Mouse (Mus musculus) heart, embryonic 16.5 days (tissue): ENCODE results near the gene Lbx2. TPM values are rescaled to one million over a fixed set of nuclear protein-coding genes. Genes with fewer than 3 reads are reported as not detected.

ENCODE experiments used
- ATAC-seq: fragments of 200-750 bp; cut with Nextera tagmentation; replicated peaks from 2 replicates; pipeline ENCODE4 v1.8.0; 2017; ENCODE audit warnings: moderate number of reproducible peaks; ENCODE audit not compliant: insufficient read depth, low FRiP score; ENCODE audit errors: extremely low read depth
- H3K27ac ChIP-seq: fragments of 300-500 bp; sonication (generic); 2 replicates; pipeline ENCODE4 v1.5.1; 2014; ENCODE audit warnings: mild to moderate bottlenecking, low read length, control low read depth, moderate library complexity
- H3K27me3 ChIP-seq: fragments of 300-500 bp; sonication (generic); 2 replicates; pipeline ENCODE4 v1.6.1; 2014; ENCODE audit warnings: low read length, mixed read lengths; ENCODE audit not compliant: control insufficient read depth, insufficient read depth
- H3K36me3 ChIP-seq: fragments of 300-500 bp; sonication (generic); 2 replicates; pipeline ENCODE4 v1.6.1; 2014; ENCODE audit not compliant: control insufficient read depth, insufficient read depth
- H3K4me1 ChIP-seq: fragments of 300-500 bp; sonication (generic); 2 replicates; pipeline ENCODE4 v1.6.1; 2014; ENCODE audit warnings: low read length, mixed read lengths; ENCODE audit not compliant: control insufficient read depth, insufficient read depth
- H3K4me2 ChIP-seq: fragments of 300-500 bp; sonication (generic); 2 replicates; pipeline ENCODE4 v1.6.1; 2014; ENCODE audit warnings: low read depth, mild to moderate bottlenecking, control low read depth, low read length
- H3K4me3 ChIP-seq: fragments of 300-500 bp; sonication (generic); 2 replicates; pipeline ENCODE4 v1.5.1; 2014; ENCODE audit warnings: mild to moderate bottlenecking, control low read depth, low read length
- H3K9ac ChIP-seq: fragments of 300-500 bp; sonication (generic); 2 replicates; pipeline ENCODE4 v1.6.1; 2014; ENCODE audit warnings: low read length, control low read depth
- H3K9me3 ChIP-seq: fragments of 300-500 bp; sonication (generic); replicated peaks from 2 replicates; pipeline ENCODE4 v1.6.1; 2016; ENCODE audit warnings: low read length; ENCODE audit not compliant: control insufficient read depth
- WGBS: fragments of 180-500 bp; shearing (Covaris S2); extraction: QIAGEN DNeasy Blood & Tissue Kit; methylation state at CpG from one replicate; pipeline ENCODE4 v1.1.7; 2014; 5-methylcytosine and 5-hydroxymethylcytosine counted together
- polyA plus RNA-seq: library from polyadenylated mRNA; unstranded; fragments of >200 nt; fragmentation: Nextera tagmentation; extraction: Ambion mirVana; gene quantifications from 2 replicates; pipeline ENCODE4 v1.2.1, GENCODE M21; 2015

The Lbx2 gene
- polyA plus RNA-seq, 1 experiment from 2014 or later: 0.35 TPM

GRCm38 (mm10) chr6:83068706-83069487 is 17.3 kb upstream of the Lbx2 start:
- no peak for ATAC-seq
- 1% methylated on average over 77 of the region's 81 CpGs for WGBS
- H3K9me3 ChIP-seq: no peaks in the 10 kb centered on the region

GRCm38 (mm10) chr6:83069488-83070246 is 16.5 kb upstream of the Lbx2 start:
- Histone ChIP-seq H3K27ac (no peak overlapping the region), H3K9ac (no peak overlapping the region), H3K36me3 (no peaks in the 10 kb centered on the region), H3K9me3 (no peaks in the 10 kb centered on the region), H3K27me3 (peaks cover 95% of the 10 kb centered on the region), H3K4me2 (peak overlapping the region; percentile 19; the same call in 1 of the 2 replicates), H3K4me1 (peaks cover 12% of the 10 kb centered on the region; the same call in 1 of the 2 replicates), H3K4me3 (peak overlapping the region; percentile 34)
- 1% methylated on average over 68 of the region's 69 CpGs for WGBS
- ATAC-seq: no peak; the same call in 1 of the 2 replicates

More at GRCm38 (mm10) chr6:83068706-83069487, 17.3 kb upstream of the Lbx2 start:
- Histone ChIP-seq H3K4me1 (peaks cover 12% of the 10 kb centered on the region; the same call in 1 of the 2 replicates), H3K4me2 (peak overlapping the region; percentile 56), H3K27ac (no peak overlapping the region), H3K27me3 (peaks cover 95% of the 10 kb centered on the region), H3K36me3 (no peaks in the 10 kb centered on the region), H3K4me3 (peak overlapping the region; percentile 29), H3K9ac (no peak overlapping the region)

DNA sequence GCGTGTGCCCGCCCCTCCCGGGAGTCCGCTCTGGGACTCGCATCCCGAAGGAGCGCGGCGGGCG is 16.1 kb upstream of the Lbx2 start, which contains the start of gene Tlx2:
Tlx2 (minus strand) TSS at position 47 of the 64 bp plus-strand sequence.
- no peaks in the 10 kb centered on the region for H3K9me3 ChIP-seq
- no peak within 1 kb of the TSS for H3K27ac ChIP-seq
- no peaks in the 10 kb centered on the region for H3K36me3 ChIP-seq
- peaks cover 12% of the 10 kb centered on the region; the same call in 1 of the 2 replicates for H3K4me1 ChIP-seq
- peak within 1 kb of the TSS; percentile 56; the same call in 1 of the 2 replicates for H3K4me2 ChIP-seq
- no peak for ATAC-seq
- 2% methylated on average over 10 of the region's 10 CpGs for WGBS
- peaks cover 95% of the 10 kb centered on the region for H3K27me3 ChIP-seq
- no peak within 1 kb of the TSS for H3K9ac ChIP-seq
- H3K4me3 ChIP-seq: peak within 1 kb of the TSS; percentile 34

DNA sequence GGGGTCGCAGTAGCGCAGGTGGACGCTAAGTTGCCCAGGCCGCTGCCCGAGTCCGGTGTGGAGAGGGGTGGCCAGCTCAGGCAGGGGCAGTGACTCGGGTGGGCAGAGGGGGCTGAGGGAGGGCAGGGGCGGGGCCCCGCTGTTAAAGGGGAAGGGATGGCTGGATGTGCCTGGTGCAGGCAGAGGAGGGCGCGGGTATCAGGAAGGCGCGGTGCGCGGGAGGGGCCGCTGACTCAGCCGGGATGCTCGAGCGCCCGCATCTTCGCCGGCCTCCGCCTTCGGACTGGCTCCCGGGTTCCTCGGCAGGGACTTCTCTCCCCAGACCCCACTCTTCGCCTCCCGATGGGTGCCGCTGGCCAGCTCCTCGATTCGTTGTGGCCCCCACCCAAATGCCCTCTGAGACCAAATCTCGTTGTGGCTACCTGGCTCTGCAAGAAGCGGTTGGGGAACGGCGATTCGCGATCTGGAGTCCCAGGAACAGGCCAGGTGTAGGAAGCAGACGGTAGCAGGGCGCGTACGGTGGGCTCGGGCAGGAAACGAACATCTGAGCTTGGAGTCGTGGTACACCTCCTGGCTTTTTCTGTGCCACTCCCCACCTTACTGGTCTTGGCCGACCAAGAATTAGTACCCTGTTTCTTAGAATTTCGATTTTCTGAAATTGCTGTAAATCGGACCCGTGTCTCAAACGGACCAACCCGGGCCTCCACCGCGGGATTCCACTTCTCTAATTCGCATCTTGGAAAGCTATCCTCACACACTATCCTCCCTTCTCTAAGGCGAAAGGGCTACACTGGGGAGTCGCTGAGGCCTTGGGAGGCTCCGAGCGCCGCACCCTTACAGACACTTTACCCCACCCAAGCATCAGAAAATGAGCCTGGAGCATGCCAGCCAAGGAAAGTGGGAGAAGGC is 15.6 kb upstream of the Lbx2 start:
- Histone ChIP-seq H3K27me3 (peaks cover 94% of the 10 kb centered on the region), H3K27ac (no peak overlapping the region), H3K9ac (no peak overlapping the region), H3K9me3 (no peaks in the 10 kb centered on the region), H3K4me3 (peak overlapping the region; percentile 34), H3K4me1 (peaks cover 12% of the 10 kb centered on the region; the same call in 1 of the 2 replicates), H3K4me2 (peak overlapping the region; percentile 19; the same call in 1 of the 2 replicates), H3K36me3 (no peaks in the 10 kb centered on the region)
- no peak for ATAC-seq
- WGBS: under 1% methylated on average over 57 of the region's 58 CpGs

DNA sequence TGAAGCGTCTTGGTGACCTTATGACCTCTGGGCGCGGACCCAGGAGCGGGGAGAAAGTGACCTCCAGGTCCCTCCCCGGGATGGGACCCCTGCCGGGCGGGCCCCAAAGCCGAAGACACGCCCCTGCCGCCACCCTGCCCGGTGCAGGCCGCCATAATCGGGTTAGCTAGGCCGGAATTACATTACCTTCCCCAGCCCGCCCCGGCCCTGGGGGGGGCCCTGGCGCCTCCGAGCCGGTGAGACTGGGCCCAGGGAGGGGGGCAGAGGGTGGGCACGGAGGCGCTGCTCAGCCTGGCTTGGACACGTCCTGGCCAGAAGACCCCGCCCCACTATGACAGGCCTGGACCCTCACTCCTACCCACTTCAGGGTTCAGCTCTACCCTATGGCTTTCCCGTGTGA is 14.9 kb upstream of the Lbx2 start:
- H3K27me3 ChIP-seq: peaks cover 93% of the 10 kb centered on the region

DNA sequence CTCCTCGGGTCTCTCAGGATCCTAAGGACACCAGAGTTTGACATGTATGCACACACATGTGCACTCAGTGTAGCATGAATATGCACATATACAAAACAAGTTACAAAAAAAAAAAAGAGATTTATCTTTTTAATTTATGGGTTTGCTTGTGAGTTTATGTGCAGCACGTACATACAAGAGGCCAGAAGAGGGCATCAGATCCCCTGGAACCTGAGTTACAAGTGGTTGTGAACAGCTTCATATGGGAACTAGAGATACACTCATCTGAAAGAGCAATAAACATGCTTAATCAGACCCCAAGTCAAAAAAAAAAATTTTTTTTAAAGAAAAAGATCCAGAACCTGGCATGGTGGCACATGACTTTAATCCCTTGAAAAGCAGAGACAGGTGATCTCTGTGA is 11.2 kb upstream of the Lbx2 start:
- Histone ChIP-seq H3K36me3 (no peaks in the 10 kb centered on the region), H3K27ac (no peak overlapping the region), H3K27me3 (peaks cover 66% of the 10 kb centered on the region), H3K9me3 (no peaks in the 10 kb centered on the region), H3K4me1 (peaks cover 15% of the 10 kb centered on the region), H3K9ac (no peak overlapping the region), H3K4me3 (no peak overlapping the region), H3K4me2 (no peak overlapping the region)
- no peak for ATAC-seq
- 11% methylated on average over 2 of the region's 2 CpGs for WGBS

More for the DNA sequence above, 14.9 kb upstream of the Lbx2 start:
- H3K36me3 ChIP-seq: no peaks in the 10 kb centered on the region
- H3K27ac ChIP-seq: no peak overlapping the region
- 0 out of 2 replicates have a peak overlapping the region, but pooled peaks have one; percentile 6 for H3K4me3 ChIP-seq
- WGBS: 3% methylated on average over 24 of the region's 24 CpGs
- no peak overlapping the region for H3K9ac ChIP-seq
- H3K9me3 ChIP-seq: no peaks in the 10 kb centered on the region
- no peak for ATAC-seq
- no peak overlapping the region for H3K4me2 ChIP-seq
- H3K4me1 ChIP-seq: peaks cover 12% of the 10 kb centered on the region; the same call in 1 of the 2 replicates

GRCm38 (mm10) chr6:83077630-83078323 is 8.4 kb upstream of the Lbx2 start, which contains the start of gene Pcgf1:
Gene Pcgf1, plus strand, starts transcription at chr6:83077869.
- H3K27ac ChIP-seq: peak within 1 kb of the TSS; percentile 84
- peak within 1 kb of the TSS; percentile 81 for H3K9ac ChIP-seq
- peaks cover 9% of the 10 kb centered on the region for H3K4me1 ChIP-seq
- H3K4me3 ChIP-seq: peak within 1 kb of the TSS; percentile 79
- H3K4me2 ChIP-seq: peak within 1 kb of the TSS; percentile 91
- peaks cover 44% of the 10 kb centered on the region for H3K27me3 ChIP-seq
- under 1% methylated on average over 54 of the region's 54 CpGs for WGBS
- peaks cover 4% of the 10 kb centered on the region; the same call in 1 of the 2 replicates for H3K36me3 ChIP-seq
- H3K9me3 ChIP-seq: no peaks in the 10 kb centered on the region
- ATAC-seq: peak; percentile 42

DNA sequence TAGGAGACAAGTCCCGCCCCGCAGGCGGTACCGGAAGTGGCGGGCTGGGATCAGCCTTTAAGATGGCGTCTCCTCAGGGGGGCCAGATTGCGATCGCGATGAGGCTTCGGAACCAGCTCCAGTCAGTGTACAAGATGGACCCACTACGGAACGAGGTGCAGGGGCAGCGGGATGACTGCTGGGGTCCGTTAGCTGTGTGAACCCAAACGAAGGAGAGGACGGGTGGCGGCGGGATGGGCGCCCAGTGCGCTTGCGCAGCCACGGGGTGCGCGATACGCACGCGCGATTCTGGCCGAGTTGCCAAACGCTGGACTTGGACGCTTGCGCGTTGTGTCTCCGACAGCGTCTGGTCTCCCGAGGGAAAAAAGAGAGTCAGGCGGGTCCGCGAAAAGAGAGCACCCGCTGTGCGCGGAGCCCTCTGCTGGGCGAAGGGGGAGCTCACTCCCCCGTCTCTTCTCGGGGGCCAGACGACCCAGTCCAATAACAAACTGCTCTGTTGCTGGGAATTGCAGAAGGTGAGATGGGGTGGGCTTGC is 7.8 kb upstream of the Lbx2 start:
- peak overlapping the region; percentile 84 for H3K27ac ChIP-seq
- peaks cover 4% of the 10 kb centered on the region; the same call in 1 of the 2 replicates for H3K36me3 ChIP-seq
- H3K9ac ChIP-seq: peak overlapping the region; percentile 81
- H3K9me3 ChIP-seq: no peaks in the 10 kb centered on the region
- ATAC-seq: peak; percentile 95
- WGBS: under 1% methylated on average over 46 of the region's 46 CpGs
- H3K4me2 ChIP-seq: peak overlapping the region; percentile 91
- H3K4me3 ChIP-seq: peak overlapping the region; percentile 79
- H3K27me3 ChIP-seq: peaks cover 46% of the 10 kb centered on the region
- peaks cover 9% of the 10 kb centered on the region for H3K4me1 ChIP-seq
